Mouse (Mus musculus): ENCODE measurements at regions not wholly inside any gene's neighbourhood (a gene's known extent, or its start where the extent isn't known, plus 50 kb on each side); places are given as distances from the start of the nearest gene placed in this dataset.
"Not testable (repeated sequence)": the region's sequence is repeated elsewhere in the genome, so short reads cannot be mapped to it uniquely, and the experiment has no call there.

GRCm38 (mm10) chr14:113838237-113838636, 523.8 kb downstream of the Tpm3-rs7 start:
- no peak for DNase-seq

- not testable (repeated sequence) for DNase-seq
Measured at GRCm38 (mm10) chr14:113847836-113848235, 533.4 kb downstream of the Tpm3-rs7 start.

GRCm38 (mm10) chr14:113852988-113853387, 538.6 kb downstream of the Tpm3-rs7 start:
- no peak for DNase-seq

GRCm38 (mm10) chr14:113867123-113868019, 553.0 kb downstream of the Tpm3-rs7 start:
- DNase-seq = no peak

GRCm38 (mm10) chr14:113883581-113883980, 569.2 kb downstream of the Tpm3-rs7 start:
- no peak for DNase-seq

- DNase-seq = peak; percentile 9 to 57
Measured at GRCm38 (mm10) chr14:113886925-113887871, 572.8 kb downstream of the Tpm3-rs7 start.

- DNase-seq = no peak
Measured at GRCm38 (mm10) chr14:113930779-113931178, 616.4 kb downstream of the Tpm3-rs7 start.

GRCm38 (mm10) chr14:113933841-113934240, 619.4 kb downstream of the Tpm3-rs7 start:
- DNase-seq = peak; percentile 3 to 4

Measured in cerebellum, postnatal 14 days (tissue).